Mouse (Mus musculus) mesoderm, embryonic 11.5 days (tissue): Measurements from ENCODE around the gene Tbx3.
A peak's percentile ranks its signal among the peaks of the same experiment; 100 is the strongest.

ENCODE experiments used
- DNase-seq: peaks from one replicate; pipeline ENCODE4 v3.0.0-alpha.2; 2012; ENCODE audit warnings: low read depth, low spot score

Tbx3 gene

GRCm38 (mm10) chr5:119670566-119671108 is at the start of gene Tbx3:
Gene Tbx3 (plus strand): TSS chr5:119670669.
- peak; percentile 96 for DNase-seq

DNA sequence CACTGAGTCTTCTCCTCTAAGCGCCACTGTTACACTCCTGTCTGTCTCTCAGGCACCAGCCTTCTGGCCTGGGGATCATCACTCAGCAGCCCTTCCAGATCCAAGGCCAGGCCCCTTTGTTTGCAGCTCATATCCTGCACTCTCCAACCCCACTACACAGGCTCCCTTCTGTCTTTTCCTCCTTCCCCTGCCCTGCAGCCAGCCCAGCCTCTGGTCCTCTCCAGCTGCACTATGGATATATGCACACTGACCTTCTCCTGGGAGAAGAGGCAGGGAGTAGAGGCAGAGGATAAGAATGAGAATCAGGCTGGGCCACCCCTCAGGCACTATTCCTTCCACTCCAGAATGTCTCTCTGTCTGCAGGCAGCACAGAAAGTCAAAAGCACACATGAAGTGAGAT is 48.4 kb upstream of the Tbx3 start:
- DNase-seq = no peak

GRCm38 (mm10) chr5:119624554-119624953 is 45.9 kb upstream of the Tbx3 start:
- DNase-seq = no peak

DNA sequence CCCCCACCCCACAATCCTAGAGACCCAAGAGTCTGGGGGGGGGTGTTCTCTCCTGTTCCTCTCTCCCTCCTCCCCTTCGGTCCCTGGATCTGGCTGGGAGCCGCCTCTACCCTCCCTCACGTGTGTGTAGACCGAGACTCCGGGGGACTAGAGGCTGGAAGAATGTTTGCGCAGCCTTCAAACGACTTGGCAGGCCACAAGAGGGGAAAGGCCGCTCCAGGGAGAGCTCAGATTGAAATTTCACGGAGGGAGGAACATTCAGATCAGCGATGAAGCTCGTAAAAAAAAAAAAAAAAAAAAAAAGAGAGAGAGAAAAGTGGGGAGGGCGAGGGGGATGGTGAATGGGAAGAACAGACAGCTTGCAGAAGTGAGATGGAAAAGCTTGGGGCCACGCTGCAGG is 44.9 kb upstream of the Tbx3 start:
- peak; percentile 42 for DNase-seq

DNA sequence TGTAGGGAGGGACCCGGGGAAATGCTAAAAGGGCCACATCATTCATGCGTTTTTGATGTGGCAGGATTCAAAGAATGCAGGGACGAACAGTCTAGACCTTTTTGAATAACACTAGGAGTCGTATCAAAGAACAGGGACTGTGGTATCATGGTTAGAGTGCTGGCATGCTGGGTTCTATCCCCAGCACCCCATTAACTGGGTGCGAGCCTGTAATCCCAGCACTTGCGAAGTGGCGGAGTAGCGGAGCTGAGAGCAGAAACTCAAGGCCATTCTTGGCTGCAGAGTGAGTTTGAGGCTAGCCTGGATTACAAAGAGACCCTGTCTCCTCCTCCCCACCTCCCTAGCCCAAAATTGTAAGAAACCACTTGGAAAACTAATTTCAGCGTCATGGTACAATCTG is 44.3 kb upstream of the Tbx3 start:
- DNase-seq = no peak

GRCm38 (mm10) chr5:119626662-119627061 is 43.8 kb upstream of the Tbx3 start:
- no peak for DNase-seq

DNA sequence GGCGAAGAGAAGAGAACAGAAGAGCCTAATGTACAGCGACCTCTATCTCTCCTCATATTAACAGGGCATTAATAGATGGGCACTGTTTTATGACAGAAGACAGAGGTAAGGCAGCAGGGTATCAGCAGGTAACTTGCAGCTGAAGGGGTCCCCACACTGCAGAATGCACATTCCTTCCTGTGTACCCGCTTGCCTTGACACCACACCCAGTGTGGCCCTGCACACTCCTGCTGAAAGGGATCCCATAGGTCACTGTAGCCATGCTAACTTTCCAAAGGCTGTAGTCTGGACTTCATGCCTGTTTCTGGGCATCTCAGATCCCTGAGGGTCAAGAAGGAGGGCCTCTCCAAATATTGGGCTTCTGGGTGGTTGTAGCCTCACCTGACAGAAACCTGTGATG is 42.4 kb upstream of the Tbx3 start:
- DNase-seq = no peak

DNA sequence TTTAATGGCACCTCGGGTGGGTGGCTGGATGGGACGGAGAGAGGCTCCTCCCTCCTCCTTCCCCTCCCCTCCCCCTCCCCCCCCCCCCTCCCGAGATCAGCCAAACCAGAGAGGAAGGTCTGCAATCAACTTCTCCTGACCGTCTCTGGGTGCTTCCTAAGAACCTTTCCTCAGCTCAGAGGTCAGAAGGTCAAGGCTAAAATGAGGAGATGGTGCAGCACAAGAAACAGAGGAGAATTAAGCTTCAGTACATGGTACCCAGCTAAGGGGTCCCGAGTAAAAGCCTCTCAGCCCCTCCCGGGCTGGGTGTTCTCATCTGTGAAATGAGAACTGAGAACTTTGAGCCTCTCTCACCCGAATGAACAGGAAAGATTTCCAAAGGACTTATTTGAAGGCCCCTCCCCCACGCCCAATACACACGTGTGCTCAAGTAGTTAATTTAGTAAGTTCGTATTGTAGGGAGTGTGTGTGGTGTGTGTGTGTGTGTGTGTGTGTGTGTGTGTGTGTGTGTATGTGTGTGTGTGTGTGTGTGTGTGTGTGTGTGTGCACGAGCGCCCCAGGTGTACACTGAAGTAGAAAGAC is 41.6 kb upstream of the Tbx3 start:
- DNase-seq = no peak

DNA sequence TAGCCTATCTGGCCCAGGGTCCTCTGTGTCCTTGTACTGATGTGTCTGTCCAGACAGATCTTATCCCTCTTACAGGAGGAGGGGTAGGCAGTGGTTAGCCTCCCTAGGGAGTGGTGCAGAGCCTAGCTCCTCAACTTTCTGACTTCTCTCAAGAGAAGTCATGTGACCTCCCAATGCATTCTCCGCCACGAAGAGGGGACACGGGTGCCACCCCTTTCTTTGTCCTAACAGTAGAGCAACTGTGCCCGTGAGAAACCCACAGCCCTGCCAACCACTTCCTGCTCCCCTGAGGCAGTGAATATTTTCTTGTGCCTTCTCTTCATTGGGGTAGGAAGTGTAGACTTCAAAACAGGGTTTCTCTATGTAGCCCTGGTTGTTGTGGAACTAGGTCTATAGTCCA is 36.9 kb upstream of the Tbx3 start:
- DNase-seq = no peak

DNA sequence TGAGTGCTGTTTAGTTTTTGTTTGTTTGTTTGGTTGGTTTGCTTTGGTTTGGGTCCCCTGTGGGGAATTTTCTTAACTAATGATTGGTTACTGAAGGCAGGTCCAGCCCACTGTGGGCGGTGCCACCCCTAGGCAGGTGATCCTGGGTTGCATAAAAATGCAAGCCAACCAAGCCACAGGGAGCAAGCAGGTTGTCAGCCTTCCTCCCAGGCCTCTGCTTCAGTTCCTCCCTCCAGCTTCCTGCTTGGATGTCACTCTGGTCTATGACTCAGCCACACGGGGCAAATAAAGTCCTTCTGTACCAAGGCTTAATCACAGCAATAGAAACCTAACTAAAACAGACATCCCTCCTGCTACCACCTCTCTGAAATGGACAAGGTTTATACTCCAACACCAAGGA is 35.6 kb upstream of the Tbx3 start:
- DNase-seq = no peak

DNA sequence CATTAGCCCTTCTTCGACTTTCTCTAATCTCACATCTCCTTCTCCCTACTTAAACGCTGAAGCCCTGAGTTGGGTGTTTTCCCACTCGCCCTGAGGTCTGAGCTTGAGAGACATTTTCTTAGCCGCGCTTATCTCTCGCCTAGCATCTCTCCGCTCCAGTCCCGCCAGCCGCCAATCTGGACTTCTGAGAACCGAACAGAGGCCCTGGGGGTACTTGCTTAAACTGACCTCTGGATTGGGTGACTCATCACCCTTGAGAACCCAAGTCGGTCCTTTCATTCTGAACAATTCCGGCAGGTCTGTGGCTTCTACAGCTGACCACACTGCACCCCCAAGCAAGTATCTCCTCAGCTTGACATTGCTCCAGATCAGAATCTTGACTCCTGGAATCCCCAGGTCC is 32.2 kb upstream of the Tbx3 start:
- no peak for DNase-seq

- no peak for DNase-seq
Observed at GRCm38 (mm10) chr5:119641094-119641493, 29.4 kb upstream of the Tbx3 start.

DNA sequence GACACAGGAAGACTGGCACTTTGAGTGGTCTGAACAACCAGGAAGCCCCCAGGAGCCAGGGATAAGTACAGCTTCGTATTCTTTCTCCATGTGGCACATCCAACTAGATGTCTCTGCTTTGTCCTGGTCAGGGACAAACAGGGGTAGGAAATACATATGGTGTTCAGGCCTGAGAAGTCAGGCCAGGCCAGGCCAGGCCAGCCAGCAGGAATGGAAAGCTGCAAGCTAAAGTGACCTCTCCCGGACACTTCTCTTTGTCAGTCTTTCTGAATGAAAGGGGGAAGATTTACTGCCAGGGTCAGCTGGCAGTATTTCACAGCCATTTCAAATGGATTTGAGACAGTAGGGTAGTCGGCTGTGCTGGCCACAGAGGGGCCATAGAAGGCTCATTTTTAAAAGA is 28.8 kb upstream of the Tbx3 start:
- peak; percentile 65 for DNase-seq

DNA sequence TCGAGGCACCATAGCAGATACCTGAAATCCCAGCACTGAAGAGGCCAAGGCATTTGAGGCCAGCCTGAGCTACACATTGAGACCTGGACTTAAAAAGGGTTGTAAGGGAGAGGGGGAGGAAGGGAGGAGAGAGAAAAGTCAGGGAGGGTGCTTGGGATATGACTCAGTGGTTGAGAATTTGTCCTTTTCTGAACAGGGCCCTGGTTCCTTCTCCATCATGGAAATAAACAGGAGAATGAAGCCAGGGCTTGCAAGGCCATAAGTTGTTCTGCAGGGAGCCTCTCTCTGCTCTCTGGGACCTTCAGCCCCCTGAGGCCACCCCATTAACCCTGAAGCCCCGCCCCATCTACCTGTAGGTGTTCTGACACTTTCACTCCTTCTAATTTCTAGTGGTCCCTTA is 23.5 kb upstream of the Tbx3 start:
- no peak for DNase-seq

DNA sequence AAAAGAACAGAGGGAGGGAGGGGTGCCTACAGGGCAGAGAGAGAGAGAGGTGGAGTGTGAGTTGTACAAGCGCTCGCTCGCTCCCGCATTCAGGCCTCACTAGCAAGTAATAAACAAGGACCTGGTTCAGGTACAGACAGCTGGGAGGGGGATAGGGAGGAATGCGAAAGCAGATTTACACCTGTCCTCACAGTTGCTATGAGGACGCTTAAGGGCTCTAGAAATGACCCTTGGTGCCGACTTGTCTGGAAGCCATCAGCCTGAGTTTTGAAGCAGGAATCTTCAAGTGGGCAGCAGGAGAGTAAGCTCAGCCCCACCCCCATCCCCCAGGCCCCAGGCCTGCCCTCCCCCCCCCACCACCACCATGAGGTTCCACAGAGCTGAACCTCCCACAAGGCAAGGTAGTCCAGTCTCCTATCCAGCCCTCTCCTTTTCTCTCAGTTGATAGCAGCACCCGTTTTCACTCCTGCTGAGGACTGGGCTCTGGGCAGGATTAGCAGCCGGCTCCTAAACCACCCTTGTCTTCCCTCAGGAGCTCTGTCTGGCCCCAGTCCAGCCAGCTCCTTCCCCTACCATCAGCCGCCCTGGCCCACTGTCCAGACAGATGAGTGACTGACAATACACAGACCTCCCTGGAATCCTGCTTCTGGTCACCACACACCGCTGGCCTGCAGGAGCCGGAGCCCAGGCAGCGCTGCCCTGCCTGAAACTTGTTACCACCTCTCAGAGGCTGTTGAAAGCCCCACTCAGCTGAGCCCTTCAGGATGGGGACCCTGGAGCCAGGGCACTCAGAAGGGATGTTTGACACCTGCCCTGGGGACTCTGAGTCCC is 19.1 kb upstream of the Tbx3 start:
- no peak for DNase-seq

GRCm38 (mm10) chr5:119656354-119656753 is 14.1 kb upstream of the Tbx3 start:
- DNase-seq = no peak

DNA sequence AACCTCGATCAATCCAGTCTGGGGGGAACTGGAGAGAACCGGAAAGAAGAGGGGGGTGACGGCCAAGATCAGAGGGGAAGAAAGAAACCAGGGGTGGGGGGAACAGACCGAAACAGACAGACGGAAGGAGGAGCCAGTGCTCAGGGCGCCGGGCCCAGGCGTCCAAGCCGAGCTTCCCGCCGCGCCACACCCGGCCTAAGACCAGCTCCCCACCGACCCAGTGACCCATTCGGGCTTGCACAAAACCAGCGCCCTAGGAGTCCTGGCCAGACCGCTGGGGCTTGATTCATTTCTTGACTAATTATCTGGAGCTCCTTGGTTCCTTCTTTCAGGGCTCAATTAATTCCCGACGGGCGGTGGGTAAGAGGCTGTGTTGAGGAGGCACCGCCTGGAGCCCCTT is 13.6 kb upstream of the Tbx3 start:
- no peak for DNase-seq

GRCm38 (mm10) chr5:119657362-119657761 is 13.1 kb upstream of the Tbx3 start:
- no peak for DNase-seq

DNA sequence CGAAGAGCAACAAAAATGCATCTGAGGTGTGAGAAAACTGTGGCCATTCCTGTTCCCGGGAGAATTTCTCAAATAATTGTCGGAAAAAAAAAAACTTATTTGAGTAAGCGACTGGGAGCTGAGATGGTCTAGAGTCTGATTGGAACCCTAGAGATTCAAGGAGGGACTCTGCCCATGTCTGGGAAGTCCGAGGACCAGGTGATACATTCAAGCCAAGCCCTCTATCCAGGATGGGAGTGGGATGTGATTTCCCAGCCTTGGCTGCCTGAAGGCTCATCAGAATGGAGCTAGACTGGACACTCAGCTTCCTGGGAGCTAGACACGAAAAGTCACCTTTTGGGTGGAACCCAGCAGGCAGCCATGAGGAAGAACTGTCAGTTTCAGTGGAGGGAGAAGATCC is 12.7 kb upstream of the Tbx3 start:
- DNase-seq = no peak

GRCm38 (mm10) chr5:119658396-119658795 is 12.1 kb upstream of the Tbx3 start:
- no peak for DNase-seq

GRCm38 (mm10) chr5:119659041-119659440 is 11.4 kb upstream of the Tbx3 start:
- no peak for DNase-seq

GRCm38 (mm10) chr5:119660526-119661410 is 9.7 kb upstream of the Tbx3 start:
- no peak for DNase-seq
